Mouse (Mus musculus) forebrain, embryonic 14.5 days (tissue): ENCODE results near the gene Trp73. TPM values are rescaled to one million over a fixed set of nuclear protein-coding genes. Genes with fewer than 3 reads are reported as not detected.

Experiments used
- ATAC-seq: fragments of 200-750 bp; cut with Nextera tagmentation; 2 replicates; pipeline ENCODE4 v1.8.0; 2017; ENCODE audit warnings: mild to moderate bottlenecking, moderate library complexity
- DNase-seq: peaks from one replicate; pipeline ENCODE4 v3.0.0-alpha.2; 2015; ENCODE audit warnings: low spot score
- H3K27ac ChIP-seq: fragments of 300-500 bp; sonication (generic); 2 replicates; pipeline ENCODE4 v1.5.1; 2014; ENCODE audit warnings: low read depth, mild to moderate bottlenecking, control low read depth, low read length, moderate library complexity
- H3K27me3 ChIP-seq: fragments of 300-500 bp; sonication (generic); replicated peaks from 2 replicates; pipeline ENCODE4 v1.6.1; 2014; ENCODE audit warnings: low read length, control low read depth, mixed read lengths; ENCODE audit not compliant: control insufficient read depth, insufficient read depth
- H3K36me3 ChIP-seq: fragments of 300-500 bp; sonication (generic); 2 replicates; pipeline ENCODE4 v1.6.1; 2014; ENCODE audit warnings: low read length, control low read depth; ENCODE audit not compliant: control insufficient read depth, insufficient read depth
- H3K4me1 ChIP-seq: fragments of 300-500 bp; sonication (generic); 2 replicates; pipeline ENCODE4 v1.6.1; 2014; ENCODE audit warnings: antibody characterized with exemption, low read length, control low read depth; ENCODE audit not compliant: control insufficient read depth, insufficient read depth
- H3K4me2 ChIP-seq: fragments of 300-500 bp; sonication (generic); 2 replicates; pipeline ENCODE4 v1.6.1; 2014; ENCODE audit warnings: mild to moderate bottlenecking, control low read depth, low read length
- H3K4me3 ChIP-seq: fragments of 300-500 bp; sonication (generic); 2 replicates; pipeline ENCODE4 v1.5.1; 2014; ENCODE audit warnings: low read depth, low read length, control low read depth
- H3K9ac ChIP-seq: fragments of 300-500 bp; sonication (generic); 2 replicates; pipeline ENCODE4 v1.6.1; 2014; ENCODE audit warnings: mild to moderate bottlenecking, low read length, control low read depth, moderate library complexity
- H3K9me3 ChIP-seq: fragments of 300-500 bp; sonication (generic); replicated peaks from 2 replicates; pipeline ENCODE4 v1.6.1; 2016; ENCODE audit warnings: low read length, control low read depth, mixed read lengths; ENCODE audit not compliant: control insufficient read depth
- WGBS: fragments of 180-500 bp; shearing (Covaris S2); extraction: QIAGEN DNeasy Blood & Tissue Kit; methylation state at CpG from one replicate; pipeline ENCODE4 v1.1.7; 2014; 5-methylcytosine and 5-hydroxymethylcytosine counted together
- polyA plus RNA-seq: library from polyadenylated mRNA; unstranded; fragments of >200 nt; fragmentation: Nextera tagmentation; extraction: Ambion mirVana; gene quantifications from 2 replicates; pipeline ENCODE4 v1.2.1, GENCODE M21; 2014

Gene Trp73
- polyA plus RNA-seq, 1 experiment from 2014 or later = 4.6 TPM

- H3K4me2 ChIP-seq = no peak overlapping the region
- H3K4me1 ChIP-seq = peaks cover 6% of the 10 kb centered on the region; the same call in 1 of the 2 replicates
- H3K27me3 ChIP-seq = peaks cover 52% of the 10 kb centered on the region
- H3K36me3 ChIP-seq = no peaks in the 10 kb centered on the region
- no peak overlapping the region for H3K4me3 ChIP-seq
- no peaks in the 10 kb centered on the region for H3K9me3 ChIP-seq
- ATAC-seq (no peak), DNase-seq (no peak)
- no peak overlapping the region for H3K9ac ChIP-seq
- H3K27ac ChIP-seq = no peak overlapping the region
- WGBS = 51% methylated on average over 5 of the region's 5 CpGs
Measured at GRCm38 (mm10) chr4:154137139-154137538, 2.9 kb downstream of the Trp73 start.

- WGBS = 77% methylated on average over 4 of the region's 4 CpGs
- Histone ChIP-seq H3K4me3 (no peak overlapping the region), H3K9me3 (no peaks in the 10 kb centered on the region), H3K27me3 (peaks cover 33% of the 10 kb centered on the region), H3K4me2 (no peak overlapping the region), H3K9ac (no peak overlapping the region), H3K4me1 (no peaks in the 10 kb centered on the region), H3K27ac (no peak overlapping the region), H3K36me3 (no peaks in the 10 kb centered on the region)
- DNase-seq (no peak), ATAC-seq (no peak)
Measured at GRCm38 (mm10) chr4:154134803-154135202, 5.2 kb downstream of the Trp73 start.

GRCm38 (mm10) chr4:154131894-154132293 lies 8.1 kb downstream of the Trp73 start:
- 81% methylated on average over 4 of the region's 4 CpGs for WGBS
- Histone ChIP-seq H3K4me3 (no peak overlapping the region), H3K9me3 (no peaks in the 10 kb centered on the region), H3K27me3 (peaks cover 13% of the 10 kb centered on the region; the same call in 1 of the 2 replicates), H3K4me2 (no peak overlapping the region), H3K4me1 (no peaks in the 10 kb centered on the region), H3K27ac (no peak overlapping the region), H3K36me3 (no peaks in the 10 kb centered on the region), H3K9ac (no peak overlapping the region)
- DNase-seq = no peak
- no peak for ATAC-seq

GRCm38 (mm10) chr4:154129950-154130349 lies 10.1 kb downstream of the Trp73 start:
- Histone ChIP-seq H3K9me3 (no peaks in the 10 kb centered on the region), H3K36me3 (no peaks in the 10 kb centered on the region), H3K4me1 (no peaks in the 10 kb centered on the region), H3K4me2 (no peak overlapping the region), H3K9ac (no peak overlapping the region), H3K4me3 (no peak overlapping the region), H3K27ac (no peak overlapping the region), H3K27me3 (0 out of 2 replicates have a peak, but pooled peaks cover 4% of the 10 kb centered on the region)
- no peak for DNase-seq
- no peak for ATAC-seq

GRCm38 (mm10) chr4:154127273-154127672 lies 12.7 kb downstream of the Trp73 start:
- no peak for ATAC-seq
- Histone ChIP-seq H3K36me3 (no peaks in the 10 kb centered on the region), H3K27me3 (no peaks in the 10 kb centered on the region), H3K4me3 (no peak overlapping the region), H3K27ac (no peak overlapping the region), H3K9me3 (no peaks in the 10 kb centered on the region), H3K4me2 (no peak overlapping the region), H3K9ac (no peak overlapping the region), H3K4me1 (no peaks in the 10 kb centered on the region)
- DNase-seq = no peak
- 76% methylated on average over 3 of the region's 3 CpGs for WGBS

- H3K4me1 ChIP-seq = 0 out of 2 replicates have a peak, but pooled peaks cover 3% of the 10 kb centered on the region
- ATAC-seq = no peak
- H3K36me3 ChIP-seq = no peaks in the 10 kb centered on the region
- no peak overlapping the region for H3K9ac ChIP-seq
- no peak overlapping the region for H3K27ac ChIP-seq
- WGBS = 73% methylated on average over 5 of the region's 5 CpGs
- no peak overlapping the region for H3K4me2 ChIP-seq
- no peak overlapping the region for H3K4me3 ChIP-seq
- no peak for DNase-seq
- no peaks in the 10 kb centered on the region for H3K9me3 ChIP-seq
- no peaks in the 10 kb centered on the region for H3K27me3 ChIP-seq
Measured at GRCm38 (mm10) chr4:154125202-154125601, 14.8 kb downstream of the Trp73 start.

GRCm38 (mm10) chr4:154123553-154123952 lies 16.5 kb downstream of the Trp73 start:
- Histone ChIP-seq H3K9me3 (no peaks in the 10 kb centered on the region), H3K4me1 (0 out of 2 replicates have a peak, but pooled peaks cover 3% of the 10 kb centered on the region), H3K27me3 (no peaks in the 10 kb centered on the region), H3K27ac (no peak overlapping the region), H3K4me3 (no peak overlapping the region), H3K36me3 (no peaks in the 10 kb centered on the region), H3K9ac (no peak overlapping the region), H3K4me2 (no peak overlapping the region)
- DNase-seq (no peak), ATAC-seq (no peak)
- 83% methylated on average over 6 of the region's 6 CpGs for WGBS

- H3K27me3 ChIP-seq = no peaks in the 10 kb centered on the region
- H3K9me3 ChIP-seq = no peaks in the 10 kb centered on the region
- H3K4me3 ChIP-seq = no peak overlapping the region
- DNase-seq (no peak), ATAC-seq (no peak)
- H3K27ac ChIP-seq = no peak overlapping the region
- WGBS = 68% methylated on average over 7 of the region's 7 CpGs
- H3K9ac ChIP-seq = no peak overlapping the region
- H3K4me1 ChIP-seq = 0 out of 2 replicates have a peak, but pooled peaks cover 3% of the 10 kb centered on the region
- H3K4me2 ChIP-seq = no peak overlapping the region
- no peaks in the 10 kb centered on the region for H3K36me3 ChIP-seq
Measured at GRCm38 (mm10) chr4:154122374-154122773, 17.6 kb downstream of the Trp73 start.

GRCm38 (mm10) chr4:154121800-154122199 lies 18.2 kb downstream of the Trp73 start:
- H3K9ac ChIP-seq = no peak overlapping the region
- H3K27ac ChIP-seq = no peak overlapping the region
- 0 out of 2 replicates have a peak, but pooled peaks cover 3% of the 10 kb centered on the region for H3K4me1 ChIP-seq
- no peak overlapping the region for H3K4me3 ChIP-seq
- no peaks in the 10 kb centered on the region for H3K27me3 ChIP-seq
- no peaks in the 10 kb centered on the region for H3K36me3 ChIP-seq
- 59% methylated on average over 11 of the region's 11 CpGs for WGBS
- H3K4me2 ChIP-seq = no peak overlapping the region
- ATAC-seq (no peak), DNase-seq (no peak)
- no peaks in the 10 kb centered on the region for H3K9me3 ChIP-seq
